Mouse (Mus musculus) leukemia stem cell, adult 10-12 weeks (primary cell): ENCODE data around the gene Bnipl. TPM values are rescaled to one million over a fixed set of nuclear protein-coding genes. Genes with fewer than 3 reads are reported as not detected.

Experiments used
- polyA plus RNA-seq: library from polyadenylated mRNA; stranded (reverse); fragments of >175 nt; gene quantifications from 2 replicates; pipeline ENCODE4 v1.2.3, GENCODE M21; 2012; ENCODE audit warnings: low replicate concordance

Bnipl gene
- not detected in 2 replicates for polyA plus RNA-seq

DNA sequence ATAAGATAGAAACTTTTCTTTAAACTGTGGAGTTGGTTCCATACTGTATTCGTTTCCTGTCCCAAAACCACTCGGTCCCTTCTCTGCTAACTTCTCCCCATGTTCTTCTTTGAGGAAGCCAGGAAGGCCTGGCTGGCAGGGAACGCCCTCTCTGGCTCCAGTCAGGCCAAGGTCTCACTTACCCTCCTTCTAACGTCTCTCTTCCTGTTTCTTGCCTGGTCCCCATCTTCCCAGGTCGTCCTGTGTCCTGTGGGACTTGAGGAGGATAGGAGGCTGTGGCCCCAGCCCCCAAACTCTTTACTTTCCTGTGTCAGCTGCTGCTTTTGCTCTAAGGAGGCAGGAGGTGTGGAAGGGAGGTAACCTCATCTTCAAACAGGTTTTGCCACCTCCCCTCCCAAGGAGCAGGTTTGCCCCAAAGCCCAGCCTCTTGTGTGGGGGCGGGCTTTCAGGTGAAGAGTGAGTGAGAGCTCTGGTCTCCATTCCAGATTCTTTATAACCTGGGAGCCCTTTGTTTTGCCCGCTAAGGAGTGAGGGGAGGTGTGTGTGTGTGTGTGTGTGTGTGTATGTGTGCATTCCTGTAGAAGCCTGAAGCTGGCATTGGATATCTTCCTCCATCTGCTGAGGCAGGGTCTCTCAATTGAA, at the start of gene Bnipl:
Bnipl (minus strand) TSS at position 411 of the 642 bp plus-strand sequence.

DNA sequence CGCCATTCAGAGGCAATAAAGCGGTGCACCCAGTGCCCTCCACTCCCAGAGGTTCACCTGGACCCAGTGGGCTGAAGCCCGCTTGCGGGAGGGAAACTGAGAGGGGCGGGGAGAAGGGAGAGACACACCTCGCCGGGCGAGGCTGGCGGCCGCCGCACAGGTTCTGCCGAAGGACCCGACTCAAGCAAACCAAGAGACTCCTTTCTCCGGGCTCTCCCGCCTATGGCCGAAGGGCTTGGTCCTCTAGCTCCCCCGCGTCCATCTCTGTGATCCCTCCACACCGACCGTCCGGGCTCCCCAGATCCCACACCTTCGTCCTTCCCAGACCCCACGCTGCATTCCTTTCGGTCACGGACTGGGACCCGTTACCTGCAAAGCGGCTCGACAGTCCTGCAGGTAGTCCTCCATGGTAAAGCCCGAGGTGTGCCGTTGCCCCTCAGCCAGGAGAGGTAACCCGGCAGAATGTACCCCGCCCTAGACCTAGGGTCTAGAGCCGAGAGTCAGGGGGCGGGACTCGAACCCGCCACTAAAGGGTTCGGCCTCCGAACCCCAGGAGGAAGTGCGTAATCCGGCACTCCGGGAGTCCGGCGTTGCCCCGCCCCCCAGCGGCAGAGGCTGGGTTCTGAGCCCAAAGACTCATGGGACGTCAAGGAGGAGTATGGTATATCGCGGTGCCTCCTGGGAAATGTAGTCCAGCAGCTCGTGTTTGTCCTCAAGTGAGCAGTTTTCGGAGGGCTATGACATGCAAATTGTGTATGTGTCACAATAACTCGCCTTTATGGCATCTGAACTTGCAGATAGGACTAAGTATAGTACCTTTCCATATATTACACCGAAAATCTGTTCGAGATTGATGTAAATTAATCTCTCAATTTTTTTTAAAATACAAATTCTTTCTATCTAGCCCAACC, 30.5 kb upstream of the Bnipl start, which contains the start of the genes Mindy1 and Prune1:
Mindy1 (plus strand) TSS at position 130 of the 911 bp plus-strand sequence.
Prune1 (minus strand) TSS at position 861 of the 911 bp plus-strand sequence.

DNA sequence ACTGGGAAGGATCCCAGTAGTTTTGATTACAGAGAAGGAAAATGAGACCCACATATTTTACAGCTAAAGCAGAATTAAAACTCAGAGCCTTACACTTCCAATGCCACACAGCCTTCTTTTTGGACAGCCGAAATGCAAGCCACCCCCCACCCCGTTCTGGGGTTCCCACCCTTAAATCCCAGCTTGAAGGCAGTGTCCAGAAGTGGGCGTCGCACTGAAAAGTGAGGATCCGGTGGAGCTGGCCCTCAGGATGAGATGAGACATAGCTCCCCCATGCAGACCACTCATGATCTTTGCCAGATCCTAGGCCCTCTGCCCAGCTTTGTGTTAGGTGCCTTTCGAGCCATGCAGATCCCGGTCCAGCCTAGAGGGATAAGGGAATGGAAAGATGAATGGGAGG, 9.5 kb downstream of the Bnipl start, which contains the start of gene Gm128:
Gm128 (minus strand) TSS at position 101 of the 400 bp plus-strand sequence.

DNA sequence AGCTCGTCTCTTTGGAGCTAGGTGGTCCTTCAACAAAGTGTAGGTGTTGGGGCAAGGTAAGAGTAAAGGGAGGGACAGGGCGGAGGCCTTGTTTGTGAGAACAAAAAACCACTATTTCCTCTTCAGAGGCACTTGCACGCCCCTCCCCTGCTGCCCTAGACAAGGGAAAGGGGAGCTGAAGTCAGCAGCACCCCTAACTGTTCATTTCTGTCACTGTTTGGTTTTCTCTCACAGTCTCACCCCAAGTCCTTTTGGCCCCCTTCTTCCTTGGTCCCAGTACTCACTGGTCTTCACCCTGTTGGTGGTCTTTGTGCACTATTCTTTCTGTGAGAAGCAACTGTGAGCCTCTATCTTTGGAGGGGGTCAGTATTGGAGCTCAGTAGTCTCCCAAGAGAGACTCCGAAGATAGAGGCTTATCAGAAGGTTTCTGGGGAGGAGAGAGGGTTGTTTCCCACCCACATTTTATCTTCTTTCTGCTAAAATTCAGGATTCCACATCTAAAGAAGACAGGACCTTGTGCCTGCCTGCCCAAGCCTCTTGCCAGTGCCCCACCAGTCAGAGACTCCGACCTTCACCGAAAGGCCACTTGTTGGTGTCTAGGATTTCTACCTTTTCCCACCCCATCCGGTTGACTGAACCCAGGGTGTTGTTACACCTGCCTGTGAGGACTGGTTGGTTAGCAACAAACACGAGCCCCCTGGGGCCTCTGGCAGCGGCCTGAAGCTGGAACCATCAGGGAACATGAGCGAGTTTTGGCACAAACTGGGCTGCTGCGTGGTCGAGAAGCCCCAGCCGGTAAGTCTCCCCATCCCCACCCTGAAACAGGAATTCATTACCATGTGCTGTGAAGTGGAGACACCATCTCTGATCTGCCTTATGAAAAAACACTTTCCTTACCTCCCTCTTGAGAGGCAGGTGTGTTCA, 19.4 kb downstream of the Bnipl start, which contains the start of gene Mllt11:
Mllt11 (minus strand) TSS at position 874 of the 924 bp plus-strand sequence.

DNA sequence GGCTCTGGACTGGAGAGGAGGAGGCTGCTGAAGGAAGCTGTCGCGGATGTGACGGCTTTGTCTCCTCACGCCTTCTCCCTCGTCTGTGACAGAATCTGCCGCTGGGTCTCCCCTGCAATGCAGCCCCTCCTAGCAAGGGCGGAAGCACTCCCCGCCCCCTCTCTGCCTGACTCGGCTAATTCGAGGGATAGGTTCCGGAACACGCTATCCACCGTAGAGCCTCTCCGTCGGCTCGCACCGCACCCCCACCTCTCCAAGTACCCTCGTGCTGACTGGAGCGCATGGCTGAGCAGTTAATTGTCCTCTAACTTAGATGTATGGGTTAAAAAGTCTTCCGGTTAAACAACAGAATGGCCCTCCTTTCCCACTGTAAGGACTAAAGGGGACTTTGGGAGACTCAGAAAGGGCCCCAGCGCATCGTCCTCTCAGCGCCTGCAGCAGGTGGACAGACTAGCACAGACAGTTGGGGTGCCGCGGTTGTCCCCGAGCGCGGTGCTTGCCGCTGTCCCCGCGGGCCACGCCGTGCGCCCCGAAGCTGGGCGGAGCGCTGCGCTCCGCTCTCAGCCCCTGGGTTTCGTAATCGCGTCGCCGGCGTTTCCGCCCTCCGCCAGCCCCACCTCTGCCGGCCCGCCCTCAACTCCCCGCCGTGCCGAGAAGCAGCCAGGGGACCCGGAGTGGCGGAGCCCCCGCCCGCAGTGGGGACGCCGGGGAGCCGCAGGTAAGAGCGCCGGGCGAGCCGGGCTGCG, 22.7 kb downstream of the Bnipl start, which contains the start of gene Cdc42se1:
Cdc42se1 (plus strand) TSS at position 585 of the 746 bp plus-strand sequence.

DNA sequence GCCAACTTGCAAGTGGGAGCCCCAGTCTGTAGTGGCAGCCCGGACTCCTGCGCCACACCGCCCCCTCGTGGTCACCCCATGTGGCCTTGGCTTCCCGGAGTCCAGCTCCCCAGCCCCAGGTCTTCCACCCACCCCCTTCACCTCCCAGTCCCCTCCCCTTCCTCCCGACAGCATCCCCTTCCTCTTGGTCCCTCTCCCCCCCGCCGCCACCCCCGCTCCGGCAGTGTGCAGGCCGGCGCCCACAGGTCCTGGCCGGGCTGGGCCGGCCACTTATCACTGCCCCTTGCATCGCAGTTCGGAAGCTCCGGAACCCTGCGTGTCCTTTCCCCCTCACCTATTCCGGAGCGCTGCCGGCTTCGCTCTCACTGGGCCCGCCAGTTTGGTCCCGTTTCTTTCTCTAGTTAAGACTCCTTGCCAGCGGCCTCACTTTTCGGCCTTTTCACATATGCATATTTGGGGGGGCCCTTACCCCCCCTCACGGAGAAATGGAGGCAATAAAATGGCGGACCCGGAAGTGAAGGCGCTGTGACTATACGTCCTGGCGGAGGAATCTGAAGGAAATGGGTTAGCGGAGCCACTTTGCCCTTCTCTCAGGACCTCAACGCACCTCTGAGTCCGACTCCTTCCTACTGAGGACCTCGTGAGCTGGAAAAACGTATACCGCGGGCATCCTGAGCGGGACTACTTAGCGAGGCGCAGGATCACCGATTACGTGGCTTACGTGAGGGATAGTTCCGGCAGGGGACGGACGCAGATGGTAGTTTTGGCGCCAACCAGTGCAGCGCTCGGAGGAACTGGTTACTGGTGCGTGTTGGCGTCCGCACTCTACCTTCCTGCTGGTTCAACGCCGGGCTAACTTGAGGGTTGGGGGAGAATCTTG, 33.5 kb downstream of the Bnipl start, which contains the start of gene Gabpb2:
Gabpb2 (minus strand) TSS at position 662 of the 880 bp plus-strand sequence.

Other genes starting within 250 kb of the Bnipl start
- gene Zfp687, start 235.7 kb downstream of the Bnipl start, polyA plus RNA-seq, result 17.4 and 30.5 TPM in 2 replicates
- gene Psmd4, start 208.6 kb downstream of the Bnipl start, polyA plus RNA-seq, result 48.7 and 63.1 TPM in 2 replicates
- 10.1 and 25.6 TPM in 2 replicates for gene Pip5k1a, start 144.3 kb downstream of the Bnipl start, polyA plus RNA-seq
- gene Vps72, start 140.2 kb downstream of the Bnipl start, polyA plus RNA-seq, result 177 and 301 TPM in 2 replicates
- 0.28 TPM in 1 of 2 replicates, not detected in the other for gene Tmod4, start 126.7 kb downstream of the Bnipl start, polyA plus RNA-seq
- gene Scnm1, start 117.2 kb downstream of the Bnipl start, polyA plus RNA-seq, result 2.5 and 4.8 TPM in 2 replicates
- gene Lysmd1, start 117.1 kb downstream of the Bnipl start, polyA plus RNA-seq, result 3.9 and 5.0 TPM in 2 replicates
- 2.8 and 9.0 TPM in 2 replicates for gene Tnfaip8l2, start 108.8 kb downstream of the Bnipl start, polyA plus RNA-seq
- 0.63 and 0.71 TPM in 2 replicates for gene Sema6c, start 90.7 kb downstream of the Bnipl start, polyA plus RNA-seq
- 2.4 and 7.3 TPM in 2 replicates for gene Gabpb2, start 33.3 kb downstream of the Bnipl start, polyA plus RNA-seq
- 252 and 331 TPM in 2 replicates for gene Cdc42se1, start 22.5 kb downstream of the Bnipl start, polyA plus RNA-seq
- gene Mllt11, start 19.0 kb downstream of the Bnipl start, polyA plus RNA-seq, result 3.0 and 11.4 TPM in 2 replicates
- 0.46 and 0.96 TPM in 2 replicates for gene Gm128, start 9.6 kb downstream of the Bnipl start, polyA plus RNA-seq
- 120 and 126 TPM in 2 replicates for gene Mindy1, start 30.2 kb upstream of the Bnipl start, polyA plus RNA-seq
- gene Prune1, start 30.9 kb upstream of the Bnipl start, polyA plus RNA-seq, result 1.3 and 3.3 TPM in 2 replicates
- gene Anxa9, start 56.0 kb upstream of the Bnipl start, polyA plus RNA-seq, result 0.52 and 1.0 TPM in 2 replicates
- 76.6 and 174 TPM in 2 replicates for gene Cers2, start 63.6 kb upstream of the Bnipl start, polyA plus RNA-seq
- gene Setdb1, start 106.0 kb upstream of the Bnipl start, polyA plus RNA-seq, result 22.6 and 30.5 TPM in 2 replicates
- gene 4930558C23Rik, start 151.6 kb upstream of the Bnipl start, polyA plus RNA-seq, result not detected in 2 replicates
- gene Arnt, start 183.2 kb upstream of the Bnipl start, polyA plus RNA-seq, result 20.3 and 33.5 TPM in 2 replicates
- 0.16 TPM in 1 of 2 replicates, not detected in the other for gene Ctsk, start 248.1 kb upstream of the Bnipl start, polyA plus RNA-seq